Mouse (Mus musculus): ENCODE results near the gene A930017K11Rik.

- TF ChIP-seq EP300 (IDR thresholded peaks at IDR 0.05; ENCODE audit: insufficient read depth, low read depth, low read length): no peak
- TF ChIP-seq CTCF (IDR thresholded peaks at IDR 0.05): no peak
- TF ChIP-seq POLR2A (IDR thresholded peaks at IDR 0.05; ENCODE audit: insufficient read depth, low read depth, low read length): no peak
Observed at GRCm38 (mm10) chr17:25980854-25981253, 28.5 kb upstream of the A930017K11Rik start.

Data from heart, adult 2 months (tissue).